Mouse (Mus musculus) forebrain, postnatal 0 days (tissue): ENCODE measurements at regions not wholly inside any gene's neighbourhood (a gene's known extent, or its start where the extent isn't known, plus 50 kb on each side); places are given as distances from the start of the nearest gene placed in this dataset.

ENCODE experiments used
- ATAC-seq: fragments of 200-750 bp; cut with Nextera tagmentation; 2 replicates; pipeline ENCODE4 v1.8.0; 2017; ENCODE audit warnings: mild to moderate bottlenecking, moderate library complexity
- DNase-seq: peaks from one replicate; pipeline ENCODE4 v3.0.0-alpha.2; 2015
- H3K27ac ChIP-seq: fragments of 300-500 bp; sonication (generic); 2 replicates; pipeline ENCODE4 v1.5.1; 2014; ENCODE audit warnings: low read depth, mild to moderate bottlenecking, antibody characterized with exemption, low read length, moderate library complexity, mixed read lengths
- H3K27me3 ChIP-seq: fragments of 300-500 bp; sonication (generic); 2 replicates; pipeline ENCODE4 v1.6.1; 2014; ENCODE audit warnings: mild to moderate bottlenecking, low read length, mixed read lengths; ENCODE audit not compliant: insufficient read depth
- H3K36me3 ChIP-seq: fragments of 300-500 bp; sonication (generic); 2 replicates; pipeline ENCODE4 v1.6.1; 2014; ENCODE audit warnings: mild to moderate bottlenecking, moderate library complexity; ENCODE audit not compliant: insufficient read depth
- H3K4me1 ChIP-seq: fragments of 300-500 bp; sonication (generic); 2 replicates; pipeline ENCODE4 v1.6.1; 2014; ENCODE audit warnings: antibody characterized with exemption; ENCODE audit not compliant: insufficient read depth
- H3K4me2 ChIP-seq: fragments of 300-500 bp; sonication (generic); 2 replicates; pipeline ENCODE4 v1.6.1; 2014; ENCODE audit warnings: low read depth, mild to moderate bottlenecking, moderate library complexity
- H3K4me3 ChIP-seq: fragments of 300-500 bp; sonication (generic); 2 replicates; pipeline ENCODE4 v1.5.1; 2014; ENCODE audit warnings: low read depth, low read length, mixed read lengths
- H3K9ac ChIP-seq: fragments of 300-500 bp; sonication (generic); 2 replicates; pipeline ENCODE4 v1.6.1; 2014; ENCODE audit warnings: mild to moderate bottlenecking
- H3K9me3 ChIP-seq: fragments of 300-500 bp; sonication (generic); 2 replicates; pipeline ENCODE4 v1.6.1; 2016; ENCODE audit warnings: low read length
- CTCF ChIP-seq: sonication (generic); IDR thresholded peaks from 2 replicates; pipeline ENCODE4 v1.5.1; 2016; ENCODE audit warnings: antibody characterized with exemption, control low read depth, low read depth
- WGBS: fragments of 180-500 bp; shearing (Covaris S2); extraction: QIAGEN DNeasy Blood & Tissue Kit; methylation state at CpG from one replicate; pipeline ENCODE4 v1.1.7; 2014; 5-methylcytosine and 5-hydroxymethylcytosine counted together

DNA sequence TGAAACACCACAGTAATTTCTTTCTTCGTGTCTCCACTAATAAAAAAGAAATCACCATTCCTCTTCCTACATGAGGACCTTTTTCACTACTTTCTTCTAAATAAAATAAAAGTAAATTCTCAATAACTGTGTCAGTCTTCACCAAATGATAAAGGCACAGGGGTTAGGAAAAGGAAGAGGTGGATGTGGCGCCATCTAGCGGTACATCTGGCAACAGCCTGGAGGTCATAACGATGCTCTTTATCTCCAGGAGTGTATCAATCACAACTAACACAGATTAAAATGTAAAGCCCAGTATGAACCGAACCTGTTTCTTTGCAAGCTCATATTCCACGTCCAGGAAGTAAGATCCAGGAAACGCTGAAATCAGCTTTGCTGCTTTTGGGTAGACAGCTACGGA is 793.0 kb downstream of the Gm7489 start:
- Histone ChIP-seq H3K4me3 (no peak overlapping the region), H3K27me3 (no peaks in the 10 kb centered on the region), H3K4me1 (no peaks in the 10 kb centered on the region), H3K27ac (no peak overlapping the region), H3K9me3 (no peaks in the 10 kb centered on the region), H3K4me2 (no peak overlapping the region), H3K36me3 (no peaks in the 10 kb centered on the region), H3K9ac (no peak overlapping the region)
- WGBS = 73% methylated on average over 8 of the region's 8 CpGs
- ATAC-seq (no peak), DNase-seq (no peak)
- peak; percentile 48 for TF ChIP-seq CTCF
